Mouse (Mus musculus): ENCODE measurements around the gene S1pr4.

DNA sequence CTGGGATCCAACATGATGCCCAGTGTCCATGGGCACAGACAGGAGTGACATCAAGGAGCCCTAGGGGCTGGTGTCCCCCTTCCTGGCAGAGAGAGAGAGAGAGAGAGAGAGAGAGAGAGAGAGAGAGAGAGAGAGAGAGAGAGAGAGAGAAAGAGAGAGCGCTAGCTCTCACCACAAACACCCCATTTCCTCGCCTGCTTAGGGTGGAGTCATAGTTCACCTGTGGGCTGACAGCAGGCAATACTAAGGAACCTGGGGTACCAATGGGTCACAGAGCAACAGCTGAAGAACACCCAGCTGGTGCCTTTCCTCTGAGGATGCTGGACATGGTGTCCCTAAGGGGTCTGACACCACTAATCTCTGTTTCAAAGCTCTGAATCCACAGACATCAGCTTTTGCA lies 37.5 kb upstream of the S1pr4 start:
- TF ChIP-seq POLR2A (IDR thresholded peaks at IDR 0.05; ENCODE audit: low read depth, low read length) (no peak), CTCF (IDR thresholded peaks at IDR 0.05; ENCODE audit: extremely low read depth, insufficient read length, insufficient replicate concordance, low read depth, low read length) (no peak)
